Mouse (Mus musculus): ENCODE measurements around the gene Ccl22. TPM values are rescaled to one million over a fixed set of nuclear protein-coding genes. Genes with fewer than 3 reads are reported as not detected.

Ccl22 gene
- polyA plus RNA-seq, 1 experiment: not detected

DNA sequence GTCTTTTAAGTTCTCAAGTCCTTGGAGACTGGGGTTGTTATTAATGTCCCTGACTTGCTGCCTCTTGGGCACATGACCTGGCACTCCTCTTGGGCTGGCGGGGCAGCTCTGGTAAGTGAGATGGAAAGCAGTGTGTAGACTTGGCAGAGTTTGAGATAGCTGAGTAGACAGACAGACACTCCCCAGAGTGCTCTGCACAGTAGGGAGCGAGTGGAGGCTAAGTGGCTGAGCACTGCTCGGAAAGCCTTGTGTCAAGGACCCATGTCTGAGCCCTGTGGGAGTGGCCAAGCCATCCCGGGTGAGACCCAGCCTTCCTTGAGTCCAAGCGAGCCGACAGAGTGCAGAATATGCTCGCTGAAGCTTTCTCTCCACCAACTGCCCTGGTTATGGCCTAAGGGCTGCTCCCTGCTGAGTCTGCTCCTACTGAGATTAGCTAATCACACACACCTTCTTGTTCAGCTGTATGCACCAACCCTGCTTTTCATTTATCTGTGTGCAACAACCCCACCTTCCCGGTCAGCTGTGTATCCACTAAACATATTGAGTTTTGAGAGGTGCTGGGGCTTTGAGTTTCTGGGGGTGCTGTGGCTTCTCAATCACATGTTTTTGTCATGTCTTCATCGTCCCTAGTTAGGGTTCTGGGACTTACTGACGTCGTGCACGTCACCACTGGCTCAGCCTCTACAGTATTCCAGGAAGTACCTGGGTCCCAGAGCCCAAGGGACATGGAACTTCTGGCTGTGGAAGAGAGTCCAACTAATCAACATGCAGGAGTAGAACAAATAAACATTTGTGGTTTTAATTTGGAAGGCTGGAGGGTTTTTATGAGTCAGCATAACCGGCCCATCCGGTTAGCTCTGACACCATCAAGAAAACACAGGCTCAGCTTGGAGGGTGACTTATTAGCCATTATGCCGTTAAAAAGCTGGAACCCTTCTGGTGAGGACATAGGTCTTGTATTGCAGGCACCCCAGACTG, 42.4 kb downstream of the Ccl22 start:
- Histone ChIP-seq H3K4me3 (ENCODE audit: insufficient read depth, low read depth, low read length) (no peak overlapping the region), H3K4me1 (ENCODE audit: control insufficient read depth, insufficient read depth, low read length) (peaks cover 10% of the 10 kb centered on the region; the same call in 1 of the 2 replicates), H3K27ac (ENCODE audit: insufficient read depth, low read depth, low read length) (no peak overlapping the region)
- WGBS: 67% methylated on average over 15 of the region's 15 CpGs
- no peak for TF ChIP-seq POLR2A (IDR thresholded peaks at IDR 0.05; ENCODE audit: insufficient read depth, low read depth, low read length)
- TF ChIP-seq CTCF (IDR thresholded peaks at IDR 0.05; ENCODE audit: insufficient read depth, low read depth, low read length): no peak

DNA sequence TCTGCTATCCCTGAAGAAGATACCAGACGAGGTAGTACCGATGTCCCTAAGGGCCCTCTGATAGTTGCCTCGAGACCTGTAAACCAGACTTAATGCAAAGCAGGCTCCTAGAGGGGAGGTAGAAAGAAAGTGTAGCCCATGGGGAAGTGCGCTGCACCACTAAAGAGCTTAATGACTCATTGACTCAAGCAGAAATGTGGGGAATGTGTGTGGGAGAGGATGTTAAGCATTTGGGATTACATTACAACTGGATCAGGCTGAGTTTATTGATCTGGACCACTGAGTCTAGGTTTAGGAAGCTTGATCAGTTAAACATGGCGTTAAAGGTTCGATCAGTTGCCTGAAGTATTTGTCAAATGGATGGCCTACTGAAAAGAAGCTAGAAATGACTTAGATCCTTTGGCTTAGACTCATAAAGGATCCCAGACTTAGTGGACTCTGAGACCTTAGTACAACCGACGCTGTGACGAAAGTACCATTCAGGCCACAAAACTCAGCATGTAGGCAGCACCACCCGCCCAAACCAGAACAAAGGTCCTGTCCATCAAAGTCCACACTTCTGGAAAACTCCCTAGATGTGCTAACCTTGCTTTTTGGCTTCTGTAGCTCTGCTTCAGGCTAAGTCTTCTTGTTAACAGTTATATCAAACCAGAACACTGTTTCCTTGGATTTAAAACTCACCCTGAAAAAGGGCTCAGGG, 44.0 kb downstream of the Ccl22 start:
- WGBS: 66% methylated on average over 10 of the region's 10 CpGs

DNA sequence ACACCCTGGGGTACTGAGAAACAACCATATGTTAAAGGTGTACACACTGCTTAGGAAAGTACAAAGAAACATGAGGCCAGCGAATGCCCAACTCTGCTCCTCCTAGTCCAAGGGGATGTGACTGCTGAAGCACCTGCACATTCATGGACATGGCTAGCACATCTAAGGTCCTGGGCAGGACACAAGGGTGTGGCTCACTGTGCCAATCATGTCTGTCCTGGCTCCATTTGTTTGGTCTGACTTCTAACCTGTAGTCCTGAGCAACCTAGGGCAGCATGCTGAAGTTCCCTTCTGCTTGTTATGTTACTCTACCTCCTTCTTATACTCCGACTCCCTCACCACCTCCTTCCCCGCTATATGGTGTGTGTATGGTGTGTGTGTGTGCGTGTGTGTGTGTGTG, 49.0 kb downstream of the Ccl22 start:
- H3K27ac ChIP-seq (ENCODE audit: insufficient read depth, low read depth, low read length): no peak overlapping the region
- TF ChIP-seq POLR2A (IDR thresholded peaks at IDR 0.05; ENCODE audit: insufficient read depth, low read depth, low read length): no peak
- no peak for TF ChIP-seq CTCF (IDR thresholded peaks at IDR 0.05; ENCODE audit: insufficient read depth, low read depth, low read length)
- 95% methylated on average over 4 of the region's 4 CpGs for WGBS
- no peak overlapping the region for H3K4me3 ChIP-seq (ENCODE audit: insufficient read depth, low read depth, low read length)
- no peaks in the 10 kb centered on the region for H3K4me1 ChIP-seq (ENCODE audit: control insufficient read depth, insufficient read depth, low read length)

More for the DNA sequence above, 44.0 kb downstream of the Ccl22 start:
- no peak overlapping the region for H3K4me3 ChIP-seq (ENCODE audit: insufficient read depth, low read depth, low read length)
- peaks cover 7% of the 10 kb centered on the region; the same call in 1 of the 2 replicates for H3K4me1 ChIP-seq (ENCODE audit: control insufficient read depth, insufficient read depth, low read length)
- no peak overlapping the region for H3K27ac ChIP-seq (ENCODE audit: insufficient read depth, low read depth, low read length)
- TF ChIP-seq CTCF (IDR thresholded peaks at IDR 0.05; ENCODE audit: insufficient read depth, low read depth, low read length) (no peak), POLR2A (IDR thresholded peaks at IDR 0.05; ENCODE audit: insufficient read depth, low read depth, low read length) (no peak)

GRCm38 (mm10) chr8:94794782-94795181, 49.4 kb downstream of the Ccl22 start:
- WGBS: 97% methylated on average over 2 of the region's 2 CpGs
- H3K4me3 ChIP-seq (ENCODE audit: insufficient read depth, low read depth, low read length): no peak overlapping the region
- no peak overlapping the region for H3K27ac ChIP-seq (ENCODE audit: insufficient read depth, low read depth, low read length)
- H3K4me1 ChIP-seq (ENCODE audit: control insufficient read depth, insufficient read depth, low read length): no peaks in the 10 kb centered on the region
- no peak for TF ChIP-seq POLR2A (IDR thresholded peaks at IDR 0.05; ENCODE audit: insufficient read depth, low read depth, low read length)
- TF ChIP-seq CTCF (IDR thresholded peaks at IDR 0.05; ENCODE audit: insufficient read depth, low read depth, low read length): no peak

- H3K4me3 ChIP-seq (ENCODE audit: insufficient read depth, low read depth, low read length): no peak overlapping the region
- H3K27ac ChIP-seq (ENCODE audit: insufficient read depth, low read depth, low read length): no peak overlapping the region
- peaks cover 26% of the 10 kb centered on the region for H3K4me1 ChIP-seq (ENCODE audit: control insufficient read depth, insufficient read depth, low read length)
- WGBS: 38% methylated on average over 7 of the region's 7 CpGs
- no peak for TF ChIP-seq CTCF (IDR thresholded peaks at IDR 0.05; ENCODE audit: insufficient read depth, low read depth, low read length)
- TF ChIP-seq POLR2A (IDR thresholded peaks at IDR 0.05; ENCODE audit: insufficient read depth, low read depth, low read length): no peak
Measured at GRCm38 (mm10) chr8:94800278-94800968, 55.0 kb downstream of the Ccl22 start.

Other genes starting within 250 kb of the Ccl22 start
- gene Cpne2, start 212.6 kb upstream of the Ccl22 start, polyA plus RNA-seq (2012; ENCODE audit: insufficient read depth, insufficient read length, low replicate concordance, missing spikeins): not detected in 2 replicates
- gene Rspry1, start 143.7 kb upstream of the Ccl22 start, polyA plus RNA-seq (2012; ENCODE audit: insufficient read depth, insufficient read length, low replicate concordance, missing spikeins): 135 TPM in 1 of 2 replicates, not detected in the other
- 692 TPM in 1 of 2 replicates, not detected in the other for gene Fam192a, start 143.6 kb upstream of the Ccl22 start, polyA plus RNA-seq (2012; ENCODE audit: insufficient read depth, insufficient read length, low replicate concordance, missing spikeins)
- gene Arl2bp, start 79.0 kb upstream of the Ccl22 start, polyA plus RNA-seq (2012; ENCODE audit: insufficient read depth, insufficient read length, low replicate concordance, missing spikeins): 149 TPM in 1 of 2 replicates, not detected in the other
- gene Pllp, start 49.3 kb upstream of the Ccl22 start, polyA plus RNA-seq (2012; ENCODE audit: insufficient read depth, insufficient read length, low replicate concordance, missing spikeins): not detected in 2 replicates
- not detected in 2 replicates for gene Cx3cl1, start 26.4 kb downstream of the Ccl22 start, polyA plus RNA-seq (2012; ENCODE audit: insufficient read depth, insufficient read length, low replicate concordance, missing spikeins)
- not detected in 2 replicates for gene Ccl17, start 64.9 kb downstream of the Ccl22 start, polyA plus RNA-seq (2012; ENCODE audit: insufficient read depth, insufficient read length, low replicate concordance, missing spikeins)
- not detected in 2 replicates for gene Coq9, start 92.7 kb downstream of the Ccl22 start, polyA plus RNA-seq (2012; ENCODE audit: insufficient read depth, insufficient read length, low replicate concordance, missing spikeins)
- gene Ciapin1, start 92.8 kb downstream of the Ccl22 start, polyA plus RNA-seq (2012; ENCODE audit: insufficient read depth, insufficient read length, low replicate concordance, missing spikeins): not detected in 2 replicates
- not detected in 2 replicates for gene Polr2c, start 111.9 kb downstream of the Ccl22 start, polyA plus RNA-seq (2012; ENCODE audit: insufficient read depth, insufficient read length, low replicate concordance, missing spikeins)
- gene Dok4, start 130.7 kb downstream of the Ccl22 start, polyA plus RNA-seq (2012; ENCODE audit: insufficient read depth, insufficient read length, low replicate concordance, missing spikeins): not detected in 2 replicates
- gene Ccdc102a, start 172.5 kb downstream of the Ccl22 start, polyA plus RNA-seq (2012; ENCODE audit: insufficient read depth, insufficient read length, low replicate concordance, missing spikeins): not detected in 2 replicates
- not detected in 2 replicates for gene Adgrg5, start 178.1 kb downstream of the Ccl22 start, polyA plus RNA-seq (2012; ENCODE audit: insufficient read depth, insufficient read length, low replicate concordance, missing spikeins)
- not detected in 2 replicates for gene Adgrg1, start 229.2 kb downstream of the Ccl22 start, polyA plus RNA-seq (2012; ENCODE audit: insufficient read depth, insufficient read length, low replicate concordance, missing spikeins)

All from olfactory bulb, adult 2 months (tissue).